Mouse (Mus musculus) megakaryocyte, adult 5-6 weeks (primary cell): ENCODE data around the gene Pitpnm2. TPM values are rescaled to one million over a fixed set of nuclear protein-coding genes. Genes with fewer than 3 reads are reported as not detected.
A peak's percentile ranks its signal among the peaks of the same experiment; 100 is the strongest.

Experiments used
- ATAC-seq: 2 replicates; pipeline ENCODE4 v1.8.0; 2016; ENCODE audit warnings: mild to moderate bottlenecking, inconsistent platforms; ENCODE audit not compliant: poor library complexity, severe bottlenecking
- total RNA-seq, 2 experiments: library from RNA; stranded (forward) in 1 of 2; stranded (reverse) in 1 of 2; fragments of 153-499, 151-499 nt in 1 of 2; fragments of 221-1000, 200-1000 nt in 1 of 2; gene quantifications; 2 replicates each; pipeline versions ENCODE4 v1.2.3 to v1.2.4; 2015 to 2017

The Pitpnm2 gene
- total RNA-seq, 2 experiments from 2014 or later, result 1.2 to 3.3 TPM

DNA sequence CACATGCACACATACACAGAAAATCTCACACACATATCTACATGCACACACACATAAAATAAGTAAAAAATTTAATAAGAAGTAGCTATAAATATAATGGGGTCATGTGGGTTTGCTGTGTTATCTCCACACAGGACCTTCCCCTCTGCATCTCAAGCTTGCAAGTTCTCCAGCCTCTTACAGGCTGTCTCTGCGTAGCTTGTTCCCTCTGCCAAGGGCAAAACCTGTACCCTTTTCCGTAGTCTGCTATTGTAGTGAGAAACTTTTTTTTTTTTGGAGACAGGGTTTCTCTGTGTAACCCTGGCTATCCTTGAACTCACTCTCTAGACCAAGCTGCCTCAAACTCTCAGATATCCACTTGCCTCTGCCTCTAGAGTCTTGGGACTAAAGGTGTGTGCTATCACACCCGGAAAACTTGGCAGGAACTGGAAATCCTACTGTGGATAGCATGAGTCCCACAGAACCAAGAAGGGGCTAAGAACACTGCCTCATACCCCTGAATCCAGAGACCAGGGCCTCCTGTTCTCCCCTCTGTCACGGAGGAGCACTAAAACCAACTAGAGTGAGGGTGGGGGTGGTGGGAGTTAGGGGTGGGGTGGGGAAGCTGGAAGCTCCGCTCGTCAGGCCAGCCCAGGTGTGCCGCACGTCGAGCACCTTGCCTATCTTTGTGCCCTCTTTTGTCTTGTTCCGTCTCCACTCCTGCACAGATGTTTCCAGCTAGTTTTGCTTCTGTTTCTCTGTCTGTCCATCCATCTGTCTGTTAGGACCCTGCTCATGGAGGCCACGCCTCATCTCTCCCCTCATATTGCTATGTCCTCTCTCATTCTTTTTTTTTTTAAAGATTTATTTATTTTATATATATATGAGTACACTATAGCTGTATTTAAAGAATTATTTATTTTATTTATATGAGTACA lies 149.2 kb downstream of the Pitpnm2 start:
- ATAC-seq, result no peak

DNA sequence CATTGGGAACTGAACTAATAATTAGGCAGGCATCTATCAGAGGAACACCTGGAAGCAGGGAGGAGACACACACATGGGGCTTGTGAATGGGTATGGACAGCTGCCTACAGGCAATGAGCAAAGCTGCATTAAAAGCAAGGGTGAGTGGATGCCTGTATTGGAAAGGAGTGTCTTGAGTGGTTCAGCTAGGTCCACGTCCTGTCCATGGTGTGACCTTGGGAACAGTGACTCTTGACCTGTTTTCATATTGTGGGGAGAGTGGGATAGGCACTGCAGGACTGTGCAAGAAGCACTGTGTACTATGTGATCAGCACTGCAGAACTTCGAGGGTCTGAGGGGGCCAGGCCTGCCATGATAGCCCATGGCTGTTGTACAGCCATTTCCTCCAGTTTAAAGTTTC lies 150.6 kb downstream of the Pitpnm2 start:
- no peak for ATAC-seq

DNA sequence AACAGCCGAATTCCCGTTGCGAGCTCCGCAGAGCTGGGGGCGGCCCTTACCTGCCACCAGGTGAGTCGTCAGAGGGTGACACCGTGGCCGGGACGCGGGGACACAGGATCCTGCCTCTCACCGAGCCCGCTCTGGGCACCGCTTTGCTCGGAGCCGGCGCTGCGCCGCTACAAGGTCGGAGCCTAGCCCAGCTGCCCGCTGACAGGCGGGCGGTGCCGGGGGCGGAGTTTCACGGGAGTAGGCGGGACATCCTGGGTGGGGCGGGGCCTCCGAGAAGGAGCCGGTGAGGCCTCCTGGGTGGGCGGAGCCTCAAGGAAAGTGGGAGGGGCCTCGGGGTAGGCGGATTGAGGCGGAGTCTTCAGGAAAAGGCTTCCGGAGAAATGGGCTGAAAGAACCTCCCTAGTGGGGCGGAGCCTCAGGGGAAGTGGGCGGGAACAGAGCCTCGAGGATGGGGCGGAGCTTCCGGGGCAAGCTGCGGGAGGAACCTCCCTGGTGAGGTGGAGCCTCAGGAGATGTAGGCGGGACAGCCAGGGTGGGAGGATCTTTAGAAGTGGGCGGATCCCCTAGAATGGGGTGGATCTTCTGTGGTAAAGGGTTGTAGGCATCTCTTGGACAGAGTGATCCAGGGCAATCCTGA lies 153.8 kb downstream of the Pitpnm2 start, which contains the start of gene Abcb9:
Gene Abcb9, minus strand, starts transcription at position 203 of the 637 bp plus-strand sequence.
- ATAC-seq, result peak; percentile 91

DNA sequence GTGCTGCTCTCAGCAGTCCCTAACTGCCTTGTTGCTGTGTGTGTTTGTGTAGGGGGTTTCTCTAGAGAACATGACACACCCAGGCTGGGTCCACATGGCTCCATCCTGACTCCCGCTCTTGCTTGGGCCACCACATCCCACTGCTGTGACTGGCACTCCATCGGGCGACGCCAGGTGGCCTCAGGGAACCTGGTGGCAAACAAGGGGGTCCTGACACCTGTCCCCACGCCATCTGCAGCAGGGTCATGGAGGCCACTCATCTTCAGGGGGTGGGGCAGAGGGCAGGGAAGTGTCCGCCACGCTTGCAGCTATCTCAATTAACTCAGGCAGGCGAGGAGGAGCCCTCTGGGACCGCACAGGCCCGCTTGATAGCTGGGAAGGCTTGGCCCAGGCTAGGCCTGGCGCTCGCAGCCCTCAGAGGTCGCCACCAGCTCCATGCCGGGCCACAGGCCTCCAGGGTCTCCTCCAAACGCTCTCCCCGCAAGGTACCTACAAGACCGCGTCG lies 154.4 kb downstream of the Pitpnm2 start:
- peak; percentile 16 for ATAC-seq

DNA sequence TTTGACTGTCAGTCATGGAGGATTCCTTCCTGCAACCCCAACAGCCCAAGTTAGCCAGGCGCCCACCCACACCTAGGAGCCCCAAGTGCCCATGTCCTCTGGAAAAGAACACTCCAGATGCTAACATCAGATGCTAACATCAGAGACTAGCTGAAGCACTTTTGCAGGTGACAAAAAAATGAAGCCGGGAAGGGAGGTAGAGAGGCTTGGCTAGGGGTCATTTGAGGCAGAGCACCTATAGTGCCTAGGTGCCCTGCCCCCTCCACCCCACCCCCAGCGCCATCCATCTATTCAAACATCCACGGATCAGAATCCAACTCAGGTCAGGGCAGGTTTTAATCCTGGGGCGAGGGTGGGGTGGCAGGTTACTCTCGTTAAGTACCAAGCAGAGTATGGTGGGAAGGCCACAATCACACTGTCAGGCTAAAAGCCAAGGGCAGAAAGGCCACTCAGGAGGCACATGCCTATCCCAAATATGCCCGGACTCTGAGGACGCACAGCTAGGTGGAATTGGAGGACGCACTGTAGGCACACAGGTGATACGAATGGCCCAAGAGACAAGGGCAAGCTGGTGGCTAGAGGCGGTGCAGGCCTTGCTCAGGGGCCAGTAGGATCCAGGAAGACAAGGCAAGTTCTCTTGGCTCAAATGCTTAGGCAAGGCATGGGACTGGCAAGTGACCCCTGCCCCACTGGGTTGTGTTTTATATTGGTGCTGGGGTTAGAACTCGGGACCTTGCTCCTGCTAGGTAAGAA lies 155.5 kb downstream of the Pitpnm2 start:
- ATAC-seq, result no peak

DNA sequence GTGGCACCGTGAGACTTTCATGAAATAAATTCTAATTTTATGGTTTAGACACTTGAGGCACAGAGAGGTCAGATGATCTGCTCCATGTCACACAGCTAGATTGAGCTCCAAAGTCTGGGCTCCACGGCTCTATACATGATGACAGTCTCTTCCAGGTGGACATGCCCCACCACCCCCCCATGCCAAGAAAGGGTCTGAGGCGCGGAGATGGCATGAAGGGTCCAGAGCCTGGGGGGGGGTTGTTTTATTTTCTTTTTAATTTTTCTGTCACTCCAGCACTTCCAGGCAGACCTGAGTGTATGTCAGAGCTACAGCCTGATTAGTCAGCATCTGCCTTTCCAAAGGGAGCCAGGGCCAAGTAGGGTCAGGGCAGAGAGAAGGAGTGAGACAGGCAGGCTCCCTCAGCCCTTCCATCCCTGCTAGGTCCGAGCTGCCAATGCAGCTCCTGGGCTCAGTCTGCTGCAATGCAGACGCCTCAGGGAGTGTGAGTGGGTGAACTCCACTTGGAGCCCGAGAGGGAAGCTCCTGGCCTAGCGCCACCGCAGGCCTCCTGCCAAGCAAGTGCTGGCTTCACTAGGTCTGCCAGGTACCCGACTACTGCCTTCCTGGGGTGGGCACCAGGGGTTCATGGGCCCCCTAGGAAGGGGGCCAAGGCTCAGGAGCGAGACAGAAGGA lies 156.3 kb downstream of the Pitpnm2 start:
- no peak for ATAC-seq

DNA sequence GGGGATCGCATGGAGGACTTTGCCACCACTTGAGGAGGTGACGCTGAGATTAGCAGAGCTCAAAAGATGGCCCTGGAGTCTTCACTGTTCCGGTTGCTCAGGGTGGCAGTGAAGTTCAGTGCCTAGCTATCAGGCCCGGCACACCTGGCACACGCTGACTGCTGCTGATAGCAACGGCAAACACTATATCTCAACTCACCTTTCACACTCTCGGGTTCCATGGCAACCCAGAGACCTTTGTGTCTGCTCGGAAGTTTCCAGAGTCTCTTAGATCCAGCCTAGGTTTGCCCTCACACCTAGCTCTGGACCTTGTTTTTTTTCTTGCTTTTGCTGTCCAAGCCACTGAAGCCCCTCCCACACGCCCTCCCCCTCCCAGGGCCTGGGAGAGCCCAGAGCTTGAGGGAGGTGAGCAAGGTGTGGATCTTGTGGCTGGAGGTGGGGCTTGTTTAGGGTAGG lies 157.6 kb downstream of the Pitpnm2 start:
- ATAC-seq, result no peak

DNA sequence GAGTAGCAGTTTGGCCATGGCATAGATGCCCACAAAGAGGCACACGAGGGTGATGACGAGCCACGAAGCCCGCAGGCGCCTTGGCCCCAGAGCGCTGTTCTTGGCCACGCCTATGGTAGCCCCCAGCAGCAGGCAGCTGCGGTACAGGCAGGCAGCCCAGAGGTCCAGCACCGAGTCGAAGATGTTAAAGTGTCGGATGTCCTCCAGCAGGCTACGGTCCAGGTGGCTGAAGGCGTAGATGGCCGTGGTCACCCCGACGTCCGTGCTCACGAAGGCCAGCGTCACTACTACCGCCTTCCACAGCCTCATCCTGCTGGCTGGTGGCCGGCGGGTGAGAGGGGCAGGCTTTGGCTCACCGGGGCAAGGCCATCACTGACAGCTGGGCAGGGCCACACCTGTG lies 159.7 kb downstream of the Pitpnm2 start:
- ATAC-seq, result no peak

DNA sequence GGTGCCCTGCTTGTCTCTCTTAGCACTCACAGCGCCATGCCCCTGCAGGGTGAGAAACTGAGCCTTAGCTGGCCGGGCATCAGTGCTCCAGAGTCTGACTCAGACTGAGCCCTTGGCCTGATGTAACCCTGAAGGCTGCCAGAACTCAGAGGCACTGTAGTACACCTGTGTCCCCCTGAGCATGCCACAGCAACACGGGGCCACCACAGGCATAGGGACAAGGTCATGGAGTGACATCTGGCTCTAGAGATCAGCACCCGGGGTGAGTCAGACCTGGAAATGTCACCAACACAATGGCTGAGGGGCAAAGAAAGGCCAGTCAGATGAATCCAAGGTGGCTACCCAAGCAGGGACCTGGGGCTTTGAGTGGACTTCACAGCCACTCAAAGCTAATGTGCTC lies 162.7 kb downstream of the Pitpnm2 start:
- no peak for ATAC-seq

DNA sequence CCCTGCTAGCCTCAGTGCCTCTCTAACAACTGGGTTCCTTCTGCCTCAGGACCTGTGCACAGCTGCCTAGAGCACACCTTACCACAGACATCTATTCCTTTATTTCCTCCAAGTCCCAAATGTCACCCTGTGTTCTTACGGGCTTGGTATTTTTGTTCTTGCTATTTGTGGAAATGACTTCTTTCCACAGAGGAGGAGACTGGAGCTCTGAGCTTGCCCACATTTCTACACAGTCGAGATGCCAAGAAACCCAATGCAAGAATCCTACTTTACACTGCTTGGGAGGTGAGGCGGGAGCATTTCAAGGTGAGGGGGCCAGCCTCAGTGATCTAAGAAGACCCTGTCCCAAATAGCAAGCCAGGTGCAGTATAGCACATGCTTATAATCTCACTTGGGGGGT lies 164.0 kb downstream of the Pitpnm2 start:
- ATAC-seq, result no peak

DNA sequence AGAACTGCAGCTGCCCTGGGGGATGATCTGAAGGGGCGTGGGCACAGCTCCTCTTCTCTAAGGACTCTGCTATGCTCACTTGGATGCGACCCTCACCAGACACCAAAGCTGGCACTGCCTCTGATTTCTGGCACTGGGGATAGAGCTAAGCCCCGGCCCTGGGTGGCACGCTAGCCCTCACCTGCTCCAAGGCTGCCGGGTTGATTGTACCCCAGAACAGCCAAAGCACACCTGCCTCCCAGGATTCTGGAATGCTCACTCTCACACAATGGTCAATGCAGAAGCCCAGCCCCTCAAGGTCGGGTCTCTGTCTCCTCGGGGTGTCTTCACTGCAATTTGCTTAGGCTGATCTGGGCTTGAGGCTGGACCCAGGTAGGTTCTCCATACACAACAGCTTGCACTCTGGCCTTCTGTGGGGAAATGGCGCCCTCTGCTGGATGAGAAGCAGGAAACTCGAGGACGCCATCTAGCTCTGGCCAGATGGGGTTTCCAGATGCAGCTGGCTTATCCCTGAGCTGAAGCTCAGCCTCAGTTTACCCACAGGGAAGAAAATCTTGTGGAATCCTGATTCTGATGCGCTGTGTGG lies 164.9 kb downstream of the Pitpnm2 start:
- ATAC-seq, result peak; percentile 86

DNA sequence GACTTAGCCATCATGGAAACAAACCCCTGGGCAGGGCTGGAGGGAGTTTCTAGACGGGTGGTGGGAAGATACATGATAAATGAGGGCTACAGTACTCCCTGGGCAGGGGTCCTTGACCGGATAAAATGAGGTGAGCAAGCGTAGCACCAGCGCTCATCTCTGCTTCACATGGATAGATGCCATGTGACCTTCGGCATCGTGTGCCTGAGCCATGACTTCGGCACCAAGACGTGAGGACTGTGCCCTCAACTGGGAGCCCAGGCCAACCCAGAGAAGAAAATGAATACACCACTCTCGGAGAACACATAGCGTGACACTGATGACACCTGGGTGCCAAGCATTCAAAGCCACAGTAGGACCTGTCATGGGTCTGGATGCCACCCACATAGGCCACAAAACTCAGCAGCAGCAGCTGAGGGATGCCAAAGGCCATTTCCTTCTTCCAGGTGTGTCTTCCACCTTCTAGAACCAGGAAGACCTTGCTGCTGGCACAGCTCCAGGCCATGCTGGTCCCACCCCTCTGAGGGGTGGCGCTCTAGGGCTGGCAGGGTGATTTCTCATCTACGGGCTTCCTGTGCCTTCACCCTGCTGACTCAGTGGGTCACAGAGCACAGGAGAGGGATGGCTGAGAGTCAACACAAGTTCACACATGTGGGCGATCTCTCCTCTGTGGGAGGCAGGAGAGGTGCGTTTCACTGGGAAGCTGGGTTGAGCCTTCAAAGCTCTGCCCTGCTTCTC lies 165.5 kb downstream of the Pitpnm2 start:
- ATAC-seq, result 0 out of 2 replicates have a peak, but pooled peaks have one; percentile 15

DNA sequence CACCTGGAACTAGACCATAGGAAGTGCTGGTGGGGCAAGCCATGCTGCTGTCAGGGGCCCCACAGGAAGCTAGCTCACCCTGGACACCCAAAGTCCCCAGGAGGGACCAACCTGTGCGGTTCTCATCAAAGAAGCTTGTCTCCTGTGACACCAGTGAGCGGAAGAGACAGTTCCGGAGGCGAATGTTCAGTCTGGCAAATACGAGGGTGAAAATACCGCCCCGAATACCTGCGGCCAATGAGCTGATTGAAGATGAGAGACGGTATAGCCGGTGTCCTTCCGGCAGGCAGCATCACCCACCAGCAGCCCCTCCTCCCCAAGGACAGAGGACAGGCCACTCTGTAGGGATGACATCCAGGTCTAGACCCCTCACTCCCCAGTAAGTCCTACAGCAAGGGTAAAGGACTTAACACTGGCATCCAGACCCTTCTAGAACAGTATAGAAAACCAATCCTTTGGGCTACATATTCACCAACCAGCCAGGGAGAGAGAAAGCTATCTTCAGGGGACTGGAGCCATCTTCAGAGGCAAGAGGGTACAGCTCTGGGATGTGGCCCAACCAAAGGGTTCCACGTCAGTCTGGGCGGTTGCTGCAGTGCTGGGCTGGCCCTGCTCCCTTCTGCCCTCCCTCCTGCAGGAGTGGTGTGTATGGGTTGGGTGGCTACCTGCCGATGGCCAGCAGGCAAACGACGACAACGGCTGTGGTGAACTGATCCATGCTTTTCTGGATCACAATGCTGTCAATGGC lies 166.4 kb downstream of the Pitpnm2 start:
- ATAC-seq, result no peak

DNA sequence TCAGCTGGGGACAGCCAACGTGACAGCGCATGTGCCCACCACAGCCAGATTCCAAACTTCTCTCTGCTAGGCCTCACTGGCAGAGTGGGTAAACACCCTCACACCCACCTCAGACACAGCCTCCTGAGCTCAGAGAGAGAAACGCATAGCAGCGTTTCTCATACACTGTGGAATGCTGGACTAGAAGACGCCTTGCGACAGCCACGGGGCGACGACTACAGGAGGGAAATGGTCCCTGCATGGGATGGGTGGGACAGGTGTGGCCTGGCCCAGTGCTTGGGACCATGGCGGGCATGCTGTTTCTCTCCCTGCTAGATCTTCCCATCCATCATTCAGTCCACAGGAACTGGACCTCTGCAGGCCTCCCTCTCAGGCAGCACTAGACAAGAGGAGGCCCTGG lies 167.1 kb downstream of the Pitpnm2 start:
- ATAC-seq, result no peak

DNA sequence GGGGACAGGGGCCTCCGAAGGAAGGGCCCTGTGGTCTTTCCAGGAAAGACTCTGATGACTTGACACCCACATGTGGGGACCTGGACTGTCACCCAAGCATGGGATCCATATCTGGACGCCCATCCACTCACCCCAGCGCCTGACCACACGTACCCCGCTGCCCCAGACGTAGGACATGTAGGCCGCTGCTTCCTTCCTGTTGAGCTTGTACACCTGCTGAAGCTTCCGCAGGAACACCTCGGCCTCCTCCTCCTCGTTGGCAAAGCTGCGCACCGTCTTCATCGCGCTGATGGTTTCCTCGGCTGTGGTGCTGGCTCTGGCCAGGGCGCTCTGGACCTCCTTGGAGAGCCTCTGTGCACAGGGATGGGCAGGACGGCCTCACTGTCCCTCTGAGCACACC lies 169.7 kb downstream of the Pitpnm2 start:
- peak; percentile 19; the same call in 1 of the 2 replicates for ATAC-seq

DNA sequence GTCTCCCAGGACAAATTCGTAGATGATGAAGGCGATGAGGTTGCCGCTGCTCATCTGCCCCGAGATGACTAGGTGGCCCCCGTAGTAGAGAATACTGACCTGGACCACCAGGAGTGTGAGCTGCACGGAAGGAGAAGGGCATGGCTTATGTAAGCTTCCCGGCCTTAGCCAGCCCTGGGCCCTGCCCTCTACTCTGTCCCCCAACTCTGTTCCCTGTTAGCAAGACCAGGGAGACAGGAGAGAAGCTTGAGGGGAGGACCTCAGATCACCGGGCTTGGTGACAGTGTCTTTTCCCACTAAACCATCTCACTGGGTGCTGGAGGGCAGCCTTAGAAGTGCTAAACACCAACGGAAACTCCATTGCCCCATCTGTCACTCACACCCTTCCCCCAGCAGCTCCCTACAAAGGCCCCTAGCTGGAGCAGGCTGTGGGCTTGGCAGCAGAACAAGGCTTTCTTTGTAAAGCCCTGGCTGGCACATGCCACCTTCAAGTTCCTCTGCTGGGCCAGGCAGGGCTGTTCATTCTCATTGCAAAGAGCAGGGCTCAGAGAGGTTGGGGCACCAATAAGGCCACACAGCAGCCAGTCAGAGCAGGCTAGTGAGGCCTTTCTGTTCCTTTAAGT lies 170.7 kb downstream of the Pitpnm2 start:
- 0 out of 2 replicates have a peak, but pooled peaks have one; percentile 14 for ATAC-seq

DNA sequence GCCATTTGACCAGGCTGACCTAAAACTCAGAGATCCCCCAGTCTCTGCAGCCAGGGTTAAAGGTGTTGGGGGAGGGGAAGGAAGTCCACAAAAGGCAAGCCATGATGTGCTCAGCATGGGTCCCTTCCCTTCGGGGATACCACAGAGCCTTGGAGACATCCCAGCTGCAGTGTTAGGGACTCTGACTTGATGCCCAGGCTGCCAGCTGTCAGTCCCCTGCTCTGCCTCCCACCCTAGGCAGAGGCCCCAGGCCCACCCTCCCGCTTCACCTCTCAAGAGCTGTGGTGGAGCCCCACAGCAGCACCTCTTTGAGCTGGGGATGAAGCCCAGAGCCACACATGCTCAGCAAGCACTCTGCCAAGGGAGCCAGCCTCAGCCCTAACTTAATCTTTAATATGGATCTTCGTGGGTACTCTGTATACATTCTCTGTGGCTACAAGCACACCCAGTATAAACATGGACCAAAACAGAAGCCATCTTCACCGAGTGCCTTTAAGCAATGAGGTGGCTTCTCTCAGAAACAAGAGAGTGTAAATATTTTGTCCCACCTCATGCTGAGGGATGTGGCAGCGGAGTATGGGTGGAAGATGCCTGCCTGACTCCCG lies 171.6 kb downstream of the Pitpnm2 start:
- ATAC-seq, result no peak

DNA sequence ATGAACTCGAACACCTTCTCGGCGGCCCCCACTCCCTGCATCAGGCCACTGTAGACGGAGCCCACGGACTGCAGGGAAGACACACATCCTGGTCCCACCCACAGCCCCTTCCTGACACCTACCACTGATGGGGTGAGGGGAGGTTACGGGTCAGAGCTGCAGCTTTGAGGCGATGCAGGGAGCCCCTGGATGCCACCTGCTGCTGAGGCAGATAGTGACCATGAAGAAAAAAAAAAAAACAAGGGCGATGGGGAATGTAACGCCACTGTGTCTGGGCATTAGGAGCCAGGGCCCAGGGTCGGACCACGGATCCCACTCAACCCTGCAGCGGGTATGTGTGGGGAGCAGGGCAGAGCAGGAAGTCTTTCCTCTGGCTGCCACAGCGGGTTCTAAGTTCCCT lies 172.3 kb downstream of the Pitpnm2 start:
- ATAC-seq, result no peak
